Mouse (Mus musculus): ENCODE data around the gene Exd1.

DNA sequence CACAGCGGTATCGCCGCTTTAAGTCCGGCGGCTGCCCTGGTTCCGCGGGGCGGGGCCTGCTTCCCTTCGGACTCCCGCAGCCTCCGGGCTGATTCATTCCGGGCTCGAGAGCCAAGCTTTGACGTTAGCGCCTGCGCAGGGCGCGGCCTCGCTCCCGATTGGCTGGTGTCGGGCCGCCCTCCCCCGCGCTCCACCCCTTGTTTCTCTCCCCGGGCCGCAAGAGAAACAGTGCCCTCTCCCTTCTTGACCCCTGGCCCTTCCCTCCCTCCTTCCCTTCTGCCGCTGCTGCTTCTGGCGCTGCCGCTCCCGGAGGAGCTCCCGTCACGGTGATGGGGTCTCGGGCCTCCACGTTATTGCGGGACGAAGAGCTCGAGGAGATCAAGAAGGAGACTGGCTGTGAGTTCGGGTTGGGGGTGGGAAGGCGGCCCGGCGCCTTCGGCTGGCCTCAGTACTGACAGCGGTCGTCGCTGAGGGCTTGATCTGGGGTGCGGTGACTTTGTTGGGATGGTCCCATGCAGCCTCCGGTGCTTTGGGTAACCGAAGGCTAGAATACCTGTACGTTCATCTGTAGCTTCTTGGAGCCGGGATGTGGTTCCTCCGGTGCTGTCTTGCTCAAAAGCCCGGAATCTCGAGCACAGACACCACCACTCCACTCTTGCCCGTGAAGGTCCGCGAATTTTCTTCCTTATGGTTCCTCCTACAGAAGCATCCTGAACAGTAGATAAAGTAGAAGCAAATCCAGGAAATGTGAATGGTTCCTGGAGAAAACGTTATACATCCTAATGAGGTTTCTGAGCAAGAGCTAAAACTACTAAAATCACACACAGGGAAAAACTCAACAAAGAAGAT, at the start of gene Exd1, which contains the start of gene Chp1:
- no peak for TF ChIP-seq CEBPB (IDR thresholded peaks at IDR 0.05; ENCODE audit: low read depth)
- TF ChIP-seq CTCF (IDR thresholded peaks at IDR 0.05; ENCODE audit: control insufficient read depth, insufficient read depth, insufficient read length), result no peak
- no peak for TF ChIP-seq USF1 (IDR thresholded peaks at IDR 0.05; ENCODE audit: low read depth)
